Mouse (Mus musculus): ENCODE measurements around the gene Htr3a.

Gene Htr3a

DNA sequence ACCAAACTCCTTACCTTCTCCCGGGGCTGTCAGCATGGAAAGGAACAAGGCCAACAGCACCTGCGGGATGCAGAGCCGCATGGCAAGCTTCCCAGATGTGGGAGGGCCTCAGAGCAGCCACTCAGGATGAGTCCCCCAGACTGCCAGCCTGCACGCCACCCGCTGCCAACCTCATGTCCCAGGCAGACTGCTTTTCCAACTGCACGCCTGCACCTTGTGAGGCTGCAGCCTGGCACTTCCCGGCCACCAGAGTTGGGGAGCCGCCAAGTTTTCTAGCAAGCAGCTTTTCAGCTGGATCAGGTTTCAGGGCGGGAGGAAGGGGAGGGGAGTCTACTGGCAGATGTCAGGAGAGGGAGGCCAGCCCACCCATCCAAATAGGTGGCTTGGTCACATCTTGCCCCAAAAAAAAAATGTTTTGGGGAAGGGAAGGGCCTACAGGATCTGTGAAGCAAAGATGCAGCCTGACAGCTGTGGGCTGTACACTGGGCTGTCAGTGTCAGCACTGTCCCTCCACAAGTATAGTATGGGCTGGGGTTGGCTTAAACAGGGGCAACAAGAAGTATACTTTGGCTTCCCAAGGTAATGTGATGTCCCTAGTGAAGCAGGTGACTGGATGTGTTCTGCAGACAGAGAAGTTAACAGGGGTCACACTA is at the start of gene Htr3a:
TSS of gene Htr3a (minus strand) at position 215 of the 653 bp plus-strand sequence.
- peak; percentile 81 for DNase-seq

DNA sequence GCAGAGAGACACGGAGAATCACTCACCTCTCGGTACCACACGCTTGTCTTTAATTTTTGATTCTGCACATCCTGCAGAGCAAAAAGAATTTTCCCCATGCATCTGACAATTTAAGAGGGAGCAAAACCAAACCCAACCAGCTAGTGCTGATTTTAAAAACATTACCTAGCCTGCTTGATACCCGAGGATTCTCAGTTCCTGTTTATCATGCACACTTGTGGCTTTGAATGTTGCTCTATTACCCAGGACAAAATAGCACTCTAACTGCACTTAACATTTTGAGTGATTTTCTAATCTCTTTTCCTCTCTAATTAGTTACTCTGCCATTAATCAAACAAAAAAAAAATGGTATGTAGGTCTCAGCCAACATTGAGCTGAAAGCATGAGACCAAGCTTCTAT is 36.7 kb upstream of the Htr3a start:
- no peak for DNase-seq

DNA sequence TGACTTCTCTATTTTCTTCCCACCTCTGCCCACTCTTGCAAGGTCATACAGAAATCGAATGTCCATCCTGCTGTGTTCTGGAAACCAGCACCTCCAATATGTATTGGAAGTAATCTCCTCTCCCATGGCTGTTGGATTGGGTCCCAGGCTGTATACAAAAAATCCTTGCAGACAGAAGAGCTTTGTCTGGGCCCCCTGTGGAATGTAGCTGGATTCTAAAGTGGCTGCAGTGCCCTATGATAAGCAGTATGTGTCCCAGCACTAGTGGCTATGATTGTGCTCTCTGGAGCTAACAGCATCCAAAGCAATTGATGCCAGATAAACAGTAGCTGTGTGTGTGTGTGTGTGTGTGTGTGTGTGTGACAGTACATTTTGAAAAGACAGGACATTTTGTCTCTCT is 31.4 kb upstream of the Htr3a start:
- DNase-seq: no peak

DNA sequence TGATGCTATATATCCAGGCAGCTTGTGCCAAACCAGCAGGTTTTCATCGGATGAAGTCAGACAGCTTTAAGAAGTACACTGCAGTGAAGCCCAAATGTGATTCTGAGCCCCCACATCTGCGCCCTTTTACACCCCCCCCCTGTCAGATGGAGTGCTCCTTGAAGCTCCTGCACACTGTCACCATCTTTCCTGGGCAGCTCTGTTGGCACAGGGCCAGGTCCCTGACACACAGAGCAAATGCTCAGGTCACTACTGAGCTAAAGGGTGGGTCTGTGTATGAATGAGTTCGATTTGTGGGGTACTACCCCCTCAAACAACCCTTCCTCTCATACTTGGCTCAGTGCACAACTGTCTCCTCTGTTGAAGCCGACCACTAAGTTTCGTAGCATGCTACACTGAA is 18.5 kb upstream of the Htr3a start:
- peak; percentile 36 for DNase-seq

DNA sequence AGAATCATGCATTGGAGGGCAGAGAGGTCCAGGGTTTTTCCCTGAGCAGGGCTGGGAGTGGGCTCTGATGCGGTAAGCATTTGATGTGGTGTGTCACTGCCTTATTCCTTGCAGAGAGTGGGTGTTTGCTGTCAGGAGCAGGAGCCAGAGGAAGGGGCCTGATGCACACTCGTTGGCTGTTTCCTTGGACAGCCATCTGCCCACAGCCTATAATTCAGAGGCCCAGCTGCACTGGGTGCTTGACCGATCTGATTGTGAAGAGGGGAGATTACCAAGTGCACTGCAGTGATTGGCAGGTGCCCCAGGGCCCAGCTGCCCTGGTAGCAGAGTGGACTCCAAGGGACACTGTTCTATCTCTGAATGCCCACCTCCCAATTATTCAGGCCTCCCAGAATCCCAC is 17.9 kb upstream of the Htr3a start:
- peak; percentile 71 for DNase-seq

DNA sequence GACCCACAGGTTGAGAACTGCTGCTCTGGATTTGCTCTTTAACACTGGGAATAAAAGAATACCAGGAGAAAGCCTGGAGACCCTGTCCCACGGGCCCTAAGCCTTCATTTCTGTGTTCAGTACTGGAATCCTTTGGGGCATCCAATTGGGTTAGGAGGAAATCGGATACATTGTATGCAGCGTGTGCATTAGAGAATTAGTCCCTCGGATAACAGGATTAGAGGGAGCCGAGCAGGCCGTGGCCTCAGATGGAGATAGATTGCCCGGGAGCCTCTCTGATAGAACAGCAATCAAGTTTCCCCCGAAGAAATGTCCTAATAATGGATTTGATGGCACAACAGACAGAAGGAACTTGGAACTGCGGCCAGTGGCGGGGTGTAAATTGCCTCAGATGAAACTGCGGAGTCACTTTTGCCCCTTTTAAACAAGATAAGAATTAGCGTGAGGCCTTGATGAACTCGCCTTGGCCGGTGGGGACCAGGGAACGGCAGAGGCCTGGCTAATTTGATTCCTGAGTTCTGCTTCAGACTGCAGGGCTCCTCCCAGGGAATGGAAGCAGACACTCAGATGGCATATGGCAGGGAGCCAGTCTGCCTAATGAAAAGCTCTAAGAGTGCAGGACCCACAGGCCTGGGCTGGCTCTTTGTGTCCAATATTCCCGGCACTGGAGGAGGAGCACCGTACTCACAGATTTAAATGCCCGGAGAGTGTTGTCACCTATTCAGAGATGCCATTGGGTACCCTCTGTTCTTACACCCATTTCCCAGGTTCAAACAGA is 5.3 kb upstream of the Htr3a start:
- DNase-seq: peak; percentile 66

DNA sequence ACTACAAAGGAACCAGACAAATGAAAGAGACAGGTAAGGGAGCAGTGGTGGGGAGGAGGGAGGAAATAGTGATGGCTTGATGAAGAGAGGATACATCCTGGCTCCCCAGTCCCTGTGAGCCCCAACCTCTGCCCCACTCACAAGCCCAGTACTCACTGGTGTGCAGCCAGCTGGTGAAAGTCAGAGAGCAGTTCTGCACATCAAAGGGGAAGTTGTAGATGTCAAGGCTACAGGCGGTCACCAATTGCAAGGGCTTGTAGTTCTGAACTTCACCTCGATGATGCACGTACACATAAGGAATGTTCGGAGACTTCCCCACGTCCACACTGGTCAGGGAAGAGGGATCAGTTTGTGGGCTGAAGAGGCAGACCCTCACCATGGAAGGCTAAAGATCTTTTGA is 6.5 kb downstream of the Htr3a start:
- no peak for DNase-seq

DNA sequence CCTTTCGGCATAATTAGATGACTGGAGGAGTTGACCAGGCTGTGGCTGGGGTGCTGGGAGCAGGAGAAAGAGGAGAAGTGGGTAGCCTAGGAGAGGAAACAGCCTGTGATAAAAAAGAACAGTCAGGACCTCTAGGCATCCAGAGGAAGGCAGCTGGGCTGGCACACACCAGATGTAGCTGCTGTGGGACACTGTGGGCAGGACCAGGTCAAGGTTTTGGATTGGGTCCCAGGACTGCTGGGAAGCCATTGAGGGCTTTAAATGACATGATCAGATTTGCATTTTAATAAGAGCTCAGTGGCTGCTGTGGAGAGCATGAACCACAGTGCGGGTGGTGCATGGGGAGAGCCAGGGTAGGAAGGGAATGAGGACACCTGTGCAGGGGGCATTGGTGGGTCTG is 7.1 kb downstream of the Htr3a start:
- no peak for DNase-seq

DNA sequence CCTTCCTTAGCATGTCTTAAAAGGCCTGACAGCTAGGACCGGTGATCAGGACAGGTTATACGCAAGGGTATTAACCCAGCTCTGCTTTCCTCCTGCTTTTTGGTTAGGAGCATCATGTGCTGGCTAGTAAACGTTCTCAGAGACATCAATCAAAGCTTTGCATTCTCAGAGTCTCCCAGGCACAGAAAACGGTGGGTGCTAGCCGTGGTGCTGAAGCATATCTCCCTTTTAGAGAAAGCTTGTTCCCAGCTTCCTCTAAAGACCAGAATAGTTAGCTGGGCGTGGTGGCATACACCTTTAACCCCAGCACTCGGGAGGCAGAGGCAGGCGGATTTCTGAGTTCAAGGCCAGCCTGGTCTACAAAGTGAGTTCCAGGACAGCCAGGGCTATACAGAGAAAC is 12.3 kb downstream of the Htr3a start:
- DNase-seq: peak; percentile 70

DNA sequence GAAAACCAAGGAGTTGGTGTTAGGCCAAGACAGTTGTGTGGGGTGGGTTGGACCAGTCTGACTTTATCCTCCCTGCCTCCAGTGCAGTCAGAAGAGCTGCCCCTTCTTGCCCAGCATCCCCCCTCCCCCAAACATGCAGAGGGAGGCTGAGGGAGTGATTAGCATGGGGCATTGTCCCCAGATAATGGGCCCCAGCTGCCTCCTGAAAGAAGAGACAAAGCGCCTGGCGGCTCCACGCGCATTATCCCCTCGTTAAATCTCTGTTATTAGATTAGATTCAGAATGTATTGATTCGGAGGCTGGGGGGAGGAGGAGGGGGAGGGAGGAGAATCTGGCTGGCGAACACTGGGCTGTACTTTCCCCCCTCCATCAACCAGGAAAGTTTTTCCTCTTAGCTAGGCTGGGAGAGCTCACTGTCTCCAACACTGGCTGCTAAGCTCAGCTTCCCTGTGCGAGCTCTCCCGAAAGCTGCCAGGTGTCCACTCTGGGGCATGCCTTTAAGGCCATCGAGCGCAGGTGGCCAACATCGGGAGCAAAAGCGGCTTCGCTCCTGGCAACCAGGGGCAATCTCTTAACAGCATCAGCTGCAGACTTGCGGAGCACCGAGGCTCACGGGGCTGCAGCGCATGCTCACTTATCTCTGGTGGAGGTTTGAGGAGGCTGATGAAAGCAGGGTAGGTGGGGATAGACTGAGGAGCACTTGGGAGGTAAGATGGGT is 14.9 kb downstream of the Htr3a start:
- DNase-seq: peak; percentile 92

DNA sequence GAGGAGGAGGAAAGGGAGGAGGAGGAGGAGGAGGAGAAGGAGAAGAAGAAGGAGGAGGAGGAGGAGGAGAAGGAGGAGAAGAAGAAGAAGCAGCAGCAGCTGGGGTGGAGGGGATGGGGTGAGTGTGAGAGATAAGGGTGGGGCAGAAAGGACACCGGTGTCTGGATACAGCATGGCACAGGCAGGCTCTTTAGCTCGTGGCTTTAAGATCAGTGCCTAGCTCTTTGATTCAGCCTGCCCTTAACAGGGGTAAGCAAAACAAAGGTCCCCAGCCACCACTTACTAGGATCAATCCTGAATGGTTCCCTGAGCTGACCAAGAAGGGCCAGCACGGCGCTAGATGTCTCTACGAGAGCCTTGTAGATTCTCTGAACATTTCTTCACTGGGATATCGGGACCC is 16.1 kb downstream of the Htr3a start:
- no peak for DNase-seq

DNA sequence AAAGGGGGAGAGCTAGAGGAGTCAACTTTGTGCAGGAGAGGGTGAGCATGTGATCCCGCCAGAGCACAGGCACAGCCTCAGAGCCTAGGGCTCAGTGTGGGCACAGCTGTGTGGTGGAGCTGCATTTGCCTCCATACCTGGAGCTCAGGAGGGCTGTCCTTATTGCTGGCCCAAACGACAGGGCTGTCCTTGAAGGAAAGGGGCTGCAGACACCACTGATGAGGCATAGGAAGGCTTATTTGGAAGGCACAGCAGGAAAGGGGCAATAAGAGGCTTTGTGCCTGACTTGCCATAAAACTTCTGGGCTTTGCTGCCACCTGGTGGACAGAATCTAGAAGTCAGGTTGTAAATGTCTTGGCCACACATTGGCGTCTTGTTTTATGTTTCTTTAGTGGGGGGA is 16.9 kb downstream of the Htr3a start:
- peak; percentile 91 for DNase-seq

DNA sequence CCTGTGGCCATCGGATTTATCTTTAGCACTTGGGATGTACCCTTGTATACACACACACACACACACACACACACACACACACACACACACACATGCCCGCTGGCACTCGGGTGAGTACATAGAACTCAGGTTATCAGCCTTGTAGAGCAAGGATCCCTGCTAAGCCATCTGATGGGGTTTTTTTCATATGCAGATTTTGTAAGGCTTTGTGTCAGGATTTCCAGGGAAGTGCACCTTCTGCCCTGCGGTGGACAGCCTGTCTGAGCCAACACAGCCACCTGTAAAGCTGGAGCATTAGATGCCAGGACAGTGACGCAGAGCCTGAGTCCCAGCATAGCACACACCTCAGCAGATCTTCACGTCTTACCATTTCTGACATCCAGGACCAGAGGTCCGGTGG is 21.8 kb downstream of the Htr3a start:
- no peak for DNase-seq

DNA sequence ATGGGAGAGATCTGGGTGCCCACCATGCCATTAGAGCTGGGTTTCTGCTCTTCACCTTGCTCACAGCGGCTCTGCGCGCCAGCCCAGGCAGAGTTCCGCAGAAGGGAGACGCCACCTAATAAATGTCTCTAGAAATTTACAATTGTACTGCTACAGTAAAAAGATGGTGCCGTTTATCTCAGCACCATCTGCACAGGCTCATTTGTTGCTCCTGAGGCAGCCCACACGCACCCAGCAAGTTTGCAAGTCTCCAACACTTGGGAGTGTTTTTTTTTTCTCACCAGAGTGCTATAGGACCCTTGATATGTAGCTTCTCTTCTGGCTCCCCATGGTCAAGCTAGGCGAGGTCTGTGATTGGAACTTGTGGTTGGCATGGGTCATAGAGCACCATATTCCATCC is 38.0 kb downstream of the Htr3a start:
- no peak for DNase-seq

DNA sequence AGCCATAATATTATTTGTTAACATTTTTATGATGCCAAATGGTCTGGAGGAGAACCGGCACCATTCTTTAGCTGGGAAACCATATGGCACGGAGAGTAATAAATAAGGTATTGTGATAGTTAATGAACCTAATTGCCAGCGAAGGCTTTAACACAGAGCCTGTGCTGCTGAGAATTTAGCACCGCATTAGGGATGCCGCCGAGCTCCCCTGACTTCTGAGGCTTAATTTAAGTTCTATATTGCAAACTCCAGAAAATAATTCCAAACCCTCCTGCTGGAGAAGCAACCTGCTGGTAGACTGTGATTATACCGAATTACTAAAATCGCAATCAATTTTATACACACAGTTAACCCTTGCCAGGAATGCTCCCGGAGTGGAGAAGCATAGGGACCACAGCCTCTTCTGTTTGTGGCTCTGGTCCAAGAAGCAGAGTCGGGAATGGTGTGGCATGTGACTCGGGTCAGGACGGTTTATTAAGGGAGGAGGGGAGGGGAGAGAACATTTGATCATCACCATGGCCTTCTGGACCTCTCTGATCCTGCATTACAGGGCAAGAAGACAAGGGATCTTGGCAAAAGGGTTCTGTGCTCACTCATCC is 44.3 kb downstream of the Htr3a start:
- peak; percentile 39 for DNase-seq

DNA sequence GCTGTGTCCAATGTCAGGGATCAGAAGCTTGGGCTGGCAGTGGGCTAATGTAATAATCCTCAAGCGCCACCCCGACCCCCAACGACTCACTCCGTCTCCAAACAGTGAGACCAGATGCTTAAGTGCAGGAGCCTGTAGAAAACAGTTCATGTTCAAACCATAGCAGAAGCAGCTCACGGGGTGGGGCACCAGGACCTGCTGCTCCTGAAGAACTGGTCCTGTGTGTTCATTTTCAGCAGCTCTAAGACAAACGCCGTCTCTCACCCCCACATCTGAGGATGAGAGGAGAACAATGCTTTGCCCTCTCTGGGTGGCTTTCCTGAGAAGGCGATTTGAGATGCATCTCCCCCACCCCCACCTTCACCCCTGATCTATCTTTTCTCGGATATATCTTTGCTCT is 45.7 kb downstream of the Htr3a start:
- no peak for DNase-seq

DNA sequence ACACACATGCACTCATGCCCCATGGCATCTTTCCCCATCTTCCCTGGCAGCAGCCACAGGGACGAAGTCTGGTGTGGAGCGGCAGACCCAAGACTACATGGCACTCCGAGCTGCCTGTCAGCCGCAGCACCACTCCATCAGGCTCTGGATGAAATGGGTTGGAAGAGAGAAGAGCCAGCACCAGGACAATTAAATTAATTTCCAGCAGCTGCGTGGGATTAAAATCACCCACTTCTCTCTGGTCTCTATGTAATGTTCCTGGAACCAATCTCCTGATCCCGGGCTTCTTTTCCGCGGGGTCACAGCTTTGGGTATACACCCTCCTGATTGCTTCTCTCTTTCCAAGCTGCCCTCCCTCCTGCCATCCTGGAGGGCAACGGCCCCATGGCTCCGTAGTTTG is 49.4 kb downstream of the Htr3a start:
- DNase-seq: no peak

DNA sequence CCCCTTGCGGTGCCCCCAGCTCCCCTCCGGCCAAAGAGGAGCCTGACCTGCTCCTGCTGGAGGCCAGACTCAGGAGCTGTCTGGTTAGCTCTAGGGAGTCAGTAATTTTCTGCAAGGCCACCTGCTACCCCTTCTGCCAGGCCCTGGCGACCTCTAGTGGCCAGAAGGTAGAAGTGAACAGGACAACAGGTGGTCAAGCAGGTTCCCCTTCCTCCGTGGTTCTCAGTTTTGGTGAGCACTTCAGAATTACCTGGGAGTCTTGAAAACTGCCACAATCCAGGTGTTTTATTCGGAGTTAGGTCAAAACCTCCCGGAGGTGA is 50.4 kb downstream of the Htr3a start:
- peak; percentile 88 for DNase-seq

DNA sequence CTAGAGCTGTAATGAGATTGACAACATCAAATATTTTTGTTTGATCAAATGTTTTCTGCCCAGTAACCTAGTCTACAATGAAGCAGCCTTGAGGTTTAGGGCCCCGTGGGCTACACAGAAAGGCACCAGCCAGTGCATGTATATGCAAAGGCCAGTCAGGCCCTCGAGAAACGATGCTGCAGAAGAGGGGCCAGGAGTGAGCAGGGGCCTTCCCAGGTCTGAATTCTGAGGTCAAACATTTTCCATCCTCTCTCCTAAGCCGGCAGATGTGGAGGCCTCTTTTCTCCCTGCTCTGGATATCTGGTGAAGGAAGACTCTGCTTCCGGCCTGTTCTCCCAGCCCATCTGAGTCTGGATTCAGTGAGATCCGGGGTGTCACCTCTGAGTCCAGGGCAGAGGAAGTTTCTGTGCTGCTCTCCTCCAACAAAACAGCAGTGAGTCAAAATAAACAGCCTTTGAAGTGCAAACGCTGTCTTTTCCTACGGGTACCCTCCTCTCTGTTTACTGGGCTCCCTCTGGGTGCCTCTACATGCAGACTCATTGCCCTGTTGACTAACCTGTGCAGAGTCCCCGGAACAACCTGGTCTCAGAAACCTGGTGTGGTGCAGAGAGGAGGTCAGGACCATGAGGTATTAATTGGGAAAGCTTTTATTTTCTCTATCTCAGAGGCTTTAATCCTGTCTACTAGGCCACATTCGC is 50.9 kb downstream of the Htr3a start:
- no peak for DNase-seq

DNA sequence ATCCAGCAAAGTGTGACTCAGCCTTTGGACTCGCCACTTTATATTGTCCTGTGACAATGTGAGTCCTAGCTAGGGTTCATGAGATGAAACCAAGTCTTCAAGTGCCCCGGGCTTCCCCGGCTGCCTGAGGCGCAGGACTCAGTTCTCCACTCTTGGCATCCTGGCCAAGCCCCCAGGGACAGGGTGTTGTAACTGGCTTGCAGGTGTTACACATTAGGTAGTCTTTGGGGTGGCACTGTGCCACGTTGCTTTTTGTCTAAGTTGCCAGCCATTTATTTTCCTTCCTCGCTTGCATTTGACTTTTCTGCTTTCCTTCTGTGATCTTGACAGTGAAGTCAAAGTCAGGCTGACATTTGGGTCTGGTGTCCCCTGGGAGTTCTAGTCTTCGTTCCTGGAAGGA is 53.0 kb downstream of the Htr3a start:
- DNase-seq: no peak

DNA sequence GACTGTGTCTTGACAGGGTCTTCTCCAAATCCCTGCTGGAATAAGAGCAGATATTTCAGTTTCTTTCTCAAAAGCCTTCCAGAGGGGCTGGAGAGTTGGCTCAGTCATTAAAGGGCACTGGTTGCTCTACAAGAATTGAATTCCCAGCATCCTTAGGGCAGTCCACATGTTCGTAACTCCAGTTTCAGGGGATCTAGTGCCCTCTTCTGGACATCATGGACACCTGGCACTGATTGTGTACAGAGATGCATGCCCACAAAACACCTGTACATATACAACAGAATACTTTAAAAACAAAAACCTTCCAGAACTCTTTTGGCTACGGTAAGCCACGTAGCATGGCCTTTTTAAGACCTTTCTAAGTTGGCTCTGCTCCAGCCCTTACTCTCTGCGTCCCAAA is 54.7 kb downstream of the Htr3a start:
- DNase-seq: peak; percentile 25

DNA sequence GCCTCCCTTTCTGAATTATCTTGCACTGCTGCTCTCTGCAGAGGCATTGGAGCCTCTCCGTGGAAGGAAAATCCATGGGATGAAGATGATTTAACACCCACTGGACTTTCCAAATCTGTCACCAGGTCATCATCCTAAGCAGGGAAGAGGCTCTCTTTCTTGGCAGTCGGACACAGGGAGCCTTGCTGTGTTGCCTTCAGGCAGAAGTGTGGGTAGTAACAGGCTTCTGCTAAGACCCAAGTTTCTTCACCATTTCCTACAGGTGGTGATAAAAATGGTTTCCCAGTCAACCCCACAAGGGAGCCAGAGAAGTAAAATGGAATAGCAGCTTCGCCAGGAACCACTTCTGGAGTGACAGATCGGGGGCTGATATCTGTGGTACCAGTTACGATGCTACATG is 61.4 kb downstream of the Htr3a start:
- DNase-seq: no peak

All from retina, postnatal 1 day (tissue).